In genomic region chr1:163359521-163359920, GRCm38 (mm10) we compare ENCODE assay signal across 15 mouse cellular contexts.
"Had no signal": no experiment of that assay in that cellular context is flagged by ENCODE, and none has a peak within 500 bp of the region (broad histone marks: within the 10 kb centered on the region; RNA-seq: fewer than 3 reads in every experiment).

No protein-coding gene starts in this region.

- H3K4me2 ChIP-seq: kidney, embryonic 15.5 days; liver, embryonic 11.5 days; liver, embryonic 15.5 days; lung, embryonic 14.5 days; midbrain, embryonic 15.5 days; neural tube, embryonic 13.5 days; stomach, embryonic 15.5 days had no signal

- H3K4me3 ChIP-seq: kidney, embryonic 15.5 days; liver, embryonic 15.5 days; midbrain, embryonic 10.5 days; midbrain, embryonic 15.5 days; neural tube, embryonic 13.5 days; stomach, embryonic 15.5 days had no signal

- H3K27ac ChIP-seq: kidney, embryonic 15.5 days; liver, embryonic 15.5 days; midbrain, embryonic 10.5 days; midbrain, embryonic 15.5 days; neural tube, embryonic 13.5 days; stomach, embryonic 15.5 days had no signal

- H3K4me1 ChIP-seq: liver, embryonic 15.5 days; midbrain, embryonic 10.5 days; midbrain, embryonic 15.5 days; neural tube, embryonic 13.5 days; stomach, embryonic 15.5 days had no signal

- H3K9ac ChIP-seq: kidney, embryonic 15.5 days; liver, embryonic 15.5 days; lung, embryonic 14.5 days; midbrain, embryonic 15.5 days; neural tube, embryonic 13.5 days; stomach, embryonic 15.5 days had no signal

- H3K27me3 ChIP-seq: liver, embryonic 15.5 days; midbrain, embryonic 15.5 days; neural tube, embryonic 13.5 days; stomach, embryonic 15.5 days had no signal

- H3K36me3 ChIP-seq: kidney, embryonic 15.5 days; liver, embryonic 15.5 days; midbrain, embryonic 10.5 days; midbrain, embryonic 15.5 days; neural tube, embryonic 13.5 days; stomach, embryonic 15.5 days had no signal

- DNase-seq: kidney, adult 2 months; kidney, postnatal 14 days; left cerebral cortex, postnatal 4 days; lung, embryonic 14.5 days; lung, postnatal 10 days; lung, postnatal 4 days; right cerebral cortex, postnatal 14 days; thymus, postnatal 36 days had no signal

- ATAC-seq: midbrain, embryonic 15.5 days had no signal

- H3K9me3 ChIP-seq: kidney, embryonic 15.5 days; liver, embryonic 15.5 days; midbrain, embryonic 10.5 days; midbrain, embryonic 15.5 days; neural tube, embryonic 13.5 days; stomach, embryonic 15.5 days had no signal
